Mouse (Mus musculus) T-helper 17 cell (primary cell): ENCODE data around the gene Gsap.
"Not testable (repeated sequence)": the region's sequence is repeated elsewhere in the genome, so short reads cannot be mapped to it uniquely, and the experiment has no call there.

ENCODE experiments used
- in situ Hi-C, 2 experiments: fragments of 300-600 bp; cut with MboI, MseI; formaldehyde crosslinking; loops; 1 replicate in 1 of 2; 2 replicates in 1 of 2; pipeline ENCODE4 v1.15.1; 2025; ENCODE audit warnings: high pct_unique_total_duplicates in 2 of 2

Gene Gsap

DNA sequence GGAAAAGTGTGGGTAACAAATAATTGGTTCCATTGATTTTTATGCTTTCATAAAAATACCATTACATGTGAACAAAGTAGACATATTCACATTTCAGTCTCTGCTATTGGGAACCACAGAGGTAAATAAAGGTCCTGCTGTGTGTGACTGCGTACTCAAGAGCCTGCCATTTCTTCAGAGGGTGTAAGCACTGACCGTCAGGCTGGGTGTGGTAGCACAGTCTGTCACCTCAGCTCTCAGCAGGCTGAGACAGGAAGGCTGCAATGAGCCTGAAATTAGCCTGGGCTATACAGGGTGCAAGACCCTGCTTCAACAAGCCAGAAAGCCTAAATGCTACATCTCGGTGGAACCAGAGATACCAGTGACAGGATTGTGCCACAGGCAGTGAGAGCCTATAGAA is 114.0 kb downstream of the Gsap start:
- in situ Hi-C loops: no loop called here

- in situ Hi-C loops: no loop called here
Observed at GRCm38 (mm10) chr5:21301011-21301410, 115.0 kb downstream of the Gsap start.

DNA sequence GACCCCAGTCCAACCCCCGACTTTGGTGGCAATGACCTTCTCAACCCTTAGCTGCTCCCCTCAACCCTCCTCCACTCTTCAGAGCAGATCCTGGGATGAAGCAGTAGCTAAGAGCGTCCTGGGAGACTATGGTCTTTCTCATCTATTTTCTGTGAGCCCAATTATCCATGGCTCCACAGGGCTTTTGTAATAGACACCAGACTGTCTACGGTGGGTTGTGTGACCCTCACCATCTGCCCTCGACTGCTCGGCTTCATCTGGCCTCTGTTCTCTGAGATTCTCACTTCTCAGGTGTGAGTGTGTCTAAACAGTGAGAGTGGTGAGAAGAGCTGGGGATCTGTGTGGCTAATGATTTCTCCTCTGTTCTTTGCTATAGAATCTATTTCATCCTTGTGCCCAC is 121.1 kb downstream of the Gsap start:
- in situ Hi-C loops: no loop called here

GRCm38 (mm10) chr5:21314696-21315095 is 128.6 kb downstream of the Gsap start:
- in situ Hi-C loops: loop anchor here in 1 of 2 experiments (10.0 kb wide), 1 partner anchor 1790 kb away; no protein-coding TSS in a partner anchor

GRCm38 (mm10) chr5:21320138-21320537 is 134.1 kb downstream of the Gsap start:
- in situ Hi-C loops: no loop called here

DNA sequence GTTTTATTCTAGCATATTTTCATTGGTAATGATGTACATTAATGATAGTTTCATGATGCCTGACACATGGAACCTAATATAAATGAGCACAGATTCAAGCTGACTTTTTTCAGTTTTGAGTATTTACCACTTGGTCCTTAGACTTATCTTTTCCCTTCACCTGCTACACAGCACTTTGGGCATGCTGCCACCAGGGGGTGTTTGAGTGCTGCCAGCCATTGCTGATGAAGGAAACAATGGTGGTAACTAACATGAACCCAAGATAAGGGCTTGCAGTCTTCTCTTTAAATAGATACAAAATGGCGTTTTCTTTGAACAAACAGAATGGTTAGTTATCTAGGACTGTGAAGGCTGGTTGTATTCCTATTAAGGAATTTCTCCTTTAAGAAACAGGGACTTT is 140.4 kb downstream of the Gsap start:
- in situ Hi-C loops: no loop called here

DNA sequence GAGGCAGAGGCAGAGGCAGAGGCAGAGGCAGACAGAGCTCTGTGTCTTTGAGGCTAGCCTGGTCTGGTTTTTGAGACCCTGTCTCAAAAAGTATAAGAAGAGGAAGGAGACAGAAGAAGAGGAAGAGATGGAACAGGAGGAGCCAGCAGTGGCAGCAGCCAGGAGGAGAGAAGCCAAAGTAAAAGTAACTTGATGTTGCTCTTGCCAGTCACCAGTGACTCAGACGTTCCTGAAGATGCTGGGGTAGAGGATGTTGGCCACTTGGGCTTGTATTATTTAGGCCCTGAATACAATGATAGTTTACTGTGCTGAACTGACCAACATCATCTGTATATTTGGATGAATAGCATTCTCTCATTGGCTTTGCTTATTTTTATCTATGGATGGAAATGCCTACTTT is 142.5 kb downstream of the Gsap start:
- in situ Hi-C loops: no loop called here

DNA sequence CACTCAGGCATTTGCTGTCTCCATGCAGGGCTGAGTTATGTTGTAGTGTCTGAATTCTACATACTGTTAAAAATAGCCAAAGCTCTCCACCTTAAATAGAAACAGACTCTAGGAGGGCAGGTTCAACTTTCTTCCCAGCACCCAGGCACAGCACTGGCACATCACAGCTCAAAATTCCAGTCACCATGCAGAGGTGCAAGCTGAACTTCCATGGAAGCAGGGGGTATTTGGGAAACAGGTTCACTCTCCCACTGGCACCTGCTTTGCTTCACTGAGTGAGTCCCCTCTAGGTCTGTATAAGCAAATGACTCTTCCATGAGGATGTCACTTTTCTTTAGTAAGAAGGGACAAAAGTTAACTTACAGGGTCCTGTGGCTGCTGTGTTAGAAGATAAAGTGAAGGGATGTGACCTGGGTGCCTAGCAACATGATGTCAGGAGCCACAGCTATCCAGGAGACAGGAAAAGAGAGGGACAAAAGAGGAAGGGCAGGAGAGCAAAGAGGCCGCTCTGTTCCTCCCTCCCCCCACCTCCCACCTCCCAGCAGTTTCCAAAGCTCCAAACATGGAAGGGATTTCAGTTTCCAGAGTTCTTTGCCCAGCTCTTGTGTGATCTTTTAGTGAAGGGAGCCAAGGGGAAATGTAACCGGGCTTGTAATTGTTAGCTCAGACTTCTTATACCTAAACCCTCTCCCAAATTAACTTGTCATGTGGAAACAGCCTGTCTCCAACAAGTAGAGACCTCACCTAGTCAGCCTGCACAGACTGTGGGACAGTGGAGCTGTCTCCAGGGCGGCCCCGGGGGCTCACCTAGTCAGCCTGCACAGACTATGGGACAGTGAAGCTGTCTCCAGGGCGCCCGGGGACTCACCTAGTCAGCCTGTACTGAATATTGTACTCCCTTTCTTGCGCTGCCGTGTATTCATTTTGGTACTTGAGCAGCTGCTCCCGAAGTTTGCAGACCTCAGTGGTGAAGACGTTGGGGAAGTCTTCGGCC is 143.9 kb downstream of the Gsap start:
- in situ Hi-C loops: loop anchor here (5.0 kb wide), 3 partner anchors 37 to 92 kb away; partner anchors contain the start of genes Ccdc146 (in 1 of the 2) and Fam185a (in 1 of the 2)

DNA sequence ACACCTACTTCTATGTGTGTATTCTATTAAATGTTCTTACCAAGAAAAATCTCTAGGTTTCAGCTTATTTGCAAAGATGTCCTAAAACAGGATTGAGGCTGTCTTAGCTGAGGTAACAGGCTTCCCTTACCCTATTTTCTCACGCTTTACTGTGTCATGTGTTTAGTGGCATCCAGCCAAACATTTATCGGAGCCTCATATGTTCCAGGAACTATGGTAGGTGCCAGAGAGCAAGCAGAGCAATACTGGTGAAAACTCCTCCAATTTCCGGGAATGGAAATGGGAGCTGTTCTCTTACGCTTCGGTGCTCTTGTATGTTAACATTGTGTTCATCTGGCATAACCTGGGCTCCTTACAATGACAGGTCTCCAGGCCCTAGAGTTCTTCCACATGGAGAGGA is 145.6 kb downstream of the Gsap start:
- in situ Hi-C loops: loop anchor here (5.0 kb wide), 3 partner anchors 36 to 91 kb away; partner anchors contain the start of genes Ccdc146 (in 1 of the 2) and Fam185a (in 1 of the 2)

DNA sequence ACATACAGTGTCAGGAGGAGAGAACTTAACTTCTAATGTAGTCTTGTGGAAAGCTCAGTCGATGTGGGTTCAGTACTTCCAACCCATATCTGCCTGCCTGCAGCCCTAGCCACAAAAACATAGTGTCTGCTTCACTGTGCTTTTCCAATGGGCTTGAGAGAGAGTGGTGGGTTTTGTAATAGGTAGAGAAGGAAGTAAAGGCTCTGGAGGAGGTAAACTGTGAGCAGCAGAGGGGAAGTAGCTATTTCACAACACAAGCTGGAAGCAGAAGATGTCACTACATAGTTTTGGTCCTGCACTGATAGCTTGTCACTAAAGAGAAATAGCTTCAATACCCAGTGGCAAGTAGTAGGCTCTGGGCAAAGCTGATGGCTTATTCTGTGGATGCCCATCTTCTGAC is 146.1 kb downstream of the Gsap start:
- in situ Hi-C loops: loop anchor here (5.0 kb wide), 3 partner anchors 35 to 90 kb away; partner anchors contain the start of genes Ccdc146 (in 1 of the 2) and Fam185a (in 1 of the 2)

GRCm38 (mm10) chr5:21342265-21342664 is 156.2 kb downstream of the Gsap start:
- in situ Hi-C loops: not testable (repeated sequence)

DNA sequence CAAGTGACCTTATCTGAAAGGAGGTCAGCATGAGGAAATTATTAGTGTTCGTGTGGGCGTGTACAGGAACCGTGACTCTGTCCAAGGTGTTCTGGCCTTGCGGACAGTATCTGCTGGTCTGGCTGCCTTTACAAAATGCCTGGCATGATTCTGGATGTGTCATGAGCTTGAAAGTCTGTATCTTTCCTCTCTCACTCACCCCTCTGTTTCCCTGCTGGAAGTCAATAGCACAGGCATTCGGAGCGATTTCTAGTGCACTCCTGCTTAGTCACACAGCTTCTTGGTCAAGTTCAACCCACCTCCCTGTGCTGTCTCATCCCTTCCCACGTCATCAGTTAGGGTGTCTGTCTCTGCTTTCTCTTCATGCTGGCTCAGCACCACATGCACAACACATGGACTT is 162.3 kb downstream of the Gsap start:
- in situ Hi-C loops: no loop called here

DNA sequence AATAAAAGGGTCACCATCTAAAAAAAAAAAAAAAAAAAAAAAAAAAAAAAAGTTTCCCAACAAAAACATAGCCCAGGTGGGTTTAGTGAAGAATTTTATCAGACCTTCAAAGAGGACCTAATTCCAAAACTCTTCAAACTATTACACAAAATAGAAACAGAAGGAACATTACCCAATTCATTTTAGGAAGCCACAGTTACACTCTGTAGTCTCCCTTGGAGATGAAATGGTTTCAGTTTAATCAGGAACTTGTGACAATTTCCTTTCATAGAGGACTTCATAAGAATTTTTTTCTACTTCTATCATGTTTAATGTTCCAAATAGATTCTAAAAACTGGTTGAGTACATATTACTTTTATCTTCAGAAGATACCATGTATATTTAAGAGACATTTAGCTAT is 165.6 kb downstream of the Gsap start:
- in situ Hi-C loops: no loop called here

- in situ Hi-C loops: no loop called here
Observed at GRCm38 (mm10) chr5:21358648-21359047, 172.6 kb downstream of the Gsap start.

GRCm38 (mm10) chr5:21363343-21363742 is 177.3 kb downstream of the Gsap start:
- in situ Hi-C loops: no loop called here
